Mouse (Mus musculus): ENCODE results near the gene Caln1.

DNA sequence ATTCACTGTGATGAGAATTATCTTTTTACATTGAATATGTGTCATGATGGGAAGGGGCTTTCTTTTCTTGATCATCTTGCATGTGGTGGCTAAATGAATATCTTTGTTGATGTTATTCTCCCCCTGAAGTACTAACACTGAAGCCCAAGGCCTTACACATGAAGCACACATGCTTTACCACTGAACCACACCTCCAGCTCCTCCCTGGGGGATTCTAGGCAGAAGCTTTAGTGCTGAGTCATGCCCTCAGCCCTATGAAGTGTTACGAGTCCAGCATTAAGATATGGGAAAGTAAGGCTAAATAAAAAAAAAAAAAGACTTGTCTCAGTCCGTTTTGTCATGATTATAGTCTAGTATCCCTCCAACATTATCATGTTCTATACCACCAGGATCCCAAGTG is 272.6 kb downstream of the Caln1 start:
- no peak for TF ChIP-seq POLR2A (IDR thresholded peaks at IDR 0.05; ENCODE audit: extremely low read depth, insufficient read depth, low read length)
- TF ChIP-seq CTCF (IDR thresholded peaks at IDR 0.05; ENCODE audit: low read depth, low read length), result no peak

Measured in liver, adult 2 months (tissue).